Mouse (Mus musculus) liver, embryonic 16.5 days (tissue): ENCODE results near the gene Phactr2. TPM values are rescaled to one million over a fixed set of nuclear protein-coding genes. Genes with fewer than 3 reads are reported as not detected.

Source experiments
- ATAC-seq: fragments of 200-750 bp; cut with Nextera tagmentation; 2 replicates; pipeline ENCODE4 v1.8.0; 2017; ENCODE audit warnings: low read depth, mild to moderate bottlenecking, moderate number of reproducible peaks, moderate library complexity
- H3K27ac ChIP-seq: fragments of 300-500 bp; sonication (generic); 2 replicates; pipeline ENCODE4 v1.5.1; 2014; ENCODE audit warnings: mild to moderate bottlenecking, low read length
- H3K27me3 ChIP-seq: fragments of 300-500 bp; sonication (generic); 2 replicates; pipeline ENCODE4 v1.6.1; 2014; ENCODE audit warnings: low read depth, low read length, mixed read lengths; ENCODE audit not compliant: control insufficient read depth, insufficient read depth
- H3K36me3 ChIP-seq: fragments of 300-500 bp; sonication (generic); 2 replicates; pipeline ENCODE4 v1.6.1; 2014; ENCODE audit warnings: mild to moderate bottlenecking; ENCODE audit not compliant: control insufficient read depth, insufficient read depth
- H3K4me1 ChIP-seq: fragments of 300-500 bp; sonication (generic); 2 replicates; pipeline ENCODE4 v1.6.1; 2014; ENCODE audit warnings: low read depth, low read length, mixed read lengths; ENCODE audit not compliant: control insufficient read depth
- H3K4me2 ChIP-seq: fragments of 300-500 bp; sonication (generic); 2 replicates; pipeline ENCODE4 v1.6.1; 2014; ENCODE audit warnings: low read depth, low read length, mixed read lengths
- H3K4me3 ChIP-seq: fragments of 300-500 bp; sonication (generic); 2 replicates; pipeline ENCODE4 v1.5.1; 2014; ENCODE audit warnings: low read depth, mild to moderate bottlenecking, low read length
- H3K9ac ChIP-seq: fragments of 300-500 bp; sonication (generic); 2 replicates; pipeline ENCODE4 v1.6.1; 2014; ENCODE audit warnings: low read depth, low read length
- H3K9me3 ChIP-seq: fragments of 300-500 bp; sonication (generic); replicated peaks from 2 replicates; pipeline ENCODE4 v1.6.1; 2016; ENCODE audit warnings: low read length; ENCODE audit not compliant: control insufficient read depth
- WGBS: fragments of 180-500 bp; shearing (Covaris S2); extraction: QIAGEN DNeasy Blood & Tissue Kit; methylation state at CpG from one replicate; pipeline ENCODE4 v1.1.7; 2014; ENCODE audit not compliant: insufficient replicate concordance; 5-methylcytosine and 5-hydroxymethylcytosine counted together
- polyA plus RNA-seq: library from polyadenylated mRNA; unstranded; fragments of >200 nt; fragmentation: Nextera tagmentation; extraction: Ambion mirVana; gene quantifications from 2 replicates; pipeline ENCODE4 v1.2.1, GENCODE M21; 2015

Gene Phactr2
- polyA plus RNA-seq, 1 experiment from 2014 or later, result 3.4 TPM

- no peaks in the 10 kb centered on the region for H3K9me3 ChIP-seq
- no peak overlapping the region for H3K4me3 ChIP-seq
- H3K4me2 ChIP-seq, result no peak overlapping the region
- H3K4me1 ChIP-seq, result no peaks in the 10 kb centered on the region
- no peaks in the 10 kb centered on the region for H3K27me3 ChIP-seq
- no peak for ATAC-seq
- no peak overlapping the region for H3K27ac ChIP-seq
- no peak overlapping the region for H3K9ac ChIP-seq
- no peaks in the 10 kb centered on the region for H3K36me3 ChIP-seq
- 64% methylated on average over 4 of the region's 4 CpGs for WGBS
Measured at GRCm38 (mm10) chr10:13394000-13394399, 80.2 kb downstream of the Phactr2 start.

GRCm38 (mm10) chr10:13388116-13388922 lies 85.9 kb downstream of the Phactr2 start:
- Histone ChIP-seq H3K36me3 (no peaks in the 10 kb centered on the region), H3K4me1 (no peaks in the 10 kb centered on the region; the same call in 1 of the 2 replicates), H3K27me3 (no peaks in the 10 kb centered on the region), H3K4me3 (peak overlapping the region; percentile 8; the same call in 1 of the 2 replicates), H3K27ac (no peak overlapping the region), H3K9me3 (no peaks in the 10 kb centered on the region), H3K9ac (no peak overlapping the region), H3K4me2 (peak overlapping the region; percentile 36; the same call in 1 of the 2 replicates)
- ATAC-seq, result peak; percentile 32; the same call in 1 of the 2 replicates
- WGBS, result 6% methylated on average over 11 of the region's 11 CpGs

GRCm38 (mm10) chr10:13384866-13385265 lies 89.3 kb downstream of the Phactr2 start:
- no peak for ATAC-seq
- Histone ChIP-seq H3K9ac (no peak overlapping the region), H3K4me2 (no peak overlapping the region), H3K4me3 (no peak overlapping the region), H3K36me3 (no peaks in the 10 kb centered on the region), H3K27me3 (no peaks in the 10 kb centered on the region), H3K9me3 (no peaks in the 10 kb centered on the region), H3K4me1 (no peaks in the 10 kb centered on the region; the same call in 1 of the 2 replicates), H3K27ac (no peak overlapping the region)
- WGBS, result 51% methylated on average over 3 of the region's 3 CpGs

- no peak overlapping the region for H3K27ac ChIP-seq
- no peak overlapping the region for H3K4me2 ChIP-seq
- H3K36me3 ChIP-seq, result no peaks in the 10 kb centered on the region
- H3K9ac ChIP-seq, result no peak overlapping the region
- 15% methylated on average over 1 of the region's 1 CpGs for WGBS
- H3K4me1 ChIP-seq, result no peaks in the 10 kb centered on the region
- H3K4me3 ChIP-seq, result no peak overlapping the region
- H3K9me3 ChIP-seq, result no peaks in the 10 kb centered on the region
- no peaks in the 10 kb centered on the region for H3K27me3 ChIP-seq
- ATAC-seq, result no peak
Measured at GRCm38 (mm10) chr10:13377895-13378294, 96.3 kb downstream of the Phactr2 start.

GRCm38 (mm10) chr10:13376428-13377260 lies 97.6 kb downstream of the Phactr2 start:
- no peak overlapping the region for H3K4me3 ChIP-seq
- 0 out of 2 replicates have a peak, but pooled peaks have one; percentile 11 for ATAC-seq
- no peaks in the 10 kb centered on the region for H3K36me3 ChIP-seq
- H3K9ac ChIP-seq, result no peak overlapping the region
- no peaks in the 10 kb centered on the region for H3K27me3 ChIP-seq
- H3K4me2 ChIP-seq, result no peak overlapping the region
- WGBS, result 67% methylated on average over 13 of the region's 13 CpGs
- no peaks in the 10 kb centered on the region for H3K9me3 ChIP-seq
- no peaks in the 10 kb centered on the region for H3K4me1 ChIP-seq
- no peak overlapping the region for H3K27ac ChIP-seq

- 35% methylated on average over 3 of the region's 3 CpGs for WGBS
- Histone ChIP-seq H3K9me3 (no peaks in the 10 kb centered on the region), H3K4me1 (no peaks in the 10 kb centered on the region), H3K27ac (no peak overlapping the region), H3K9ac (no peak overlapping the region), H3K36me3 (no peaks in the 10 kb centered on the region), H3K4me2 (no peak overlapping the region), H3K4me3 (no peak overlapping the region), H3K27me3 (no peaks in the 10 kb centered on the region)
- no peak for ATAC-seq
Measured at GRCm38 (mm10) chr10:13375820-13376219, 98.4 kb downstream of the Phactr2 start.

- H3K27me3 ChIP-seq, result no peaks in the 10 kb centered on the region
- no peak overlapping the region for H3K4me2 ChIP-seq
- no peaks in the 10 kb centered on the region for H3K4me1 ChIP-seq
- no peak for ATAC-seq
- H3K27ac ChIP-seq, result no peak overlapping the region
- H3K9ac ChIP-seq, result no peak overlapping the region
- no peaks in the 10 kb centered on the region for H3K36me3 ChIP-seq
- H3K9me3 ChIP-seq, result no peaks in the 10 kb centered on the region; the same call in 1 of the 2 replicates
- 45% methylated on average over 13 of the region's 13 CpGs for WGBS
- no peak overlapping the region for H3K4me3 ChIP-seq
Measured at GRCm38 (mm10) chr10:13369581-13370375, 104.4 kb downstream of the Phactr2 start.

GRCm38 (mm10) chr10:13364286-13364580 lies 110.0 kb downstream of the Phactr2 start:
- no peak for ATAC-seq
- no peak overlapping the region for H3K4me3 ChIP-seq
- no peak overlapping the region for H3K4me2 ChIP-seq
- no peaks in the 10 kb centered on the region for H3K27me3 ChIP-seq
- no peak overlapping the region for H3K9ac ChIP-seq
- WGBS, result 48% methylated on average over 2 of the region's 2 CpGs
- no peaks in the 10 kb centered on the region for H3K36me3 ChIP-seq
- no peaks in the 10 kb centered on the region for H3K4me1 ChIP-seq
- no peaks in the 10 kb centered on the region; the same call in 1 of the 2 replicates for H3K9me3 ChIP-seq
- H3K27ac ChIP-seq, result no peak overlapping the region
